Mouse (Mus musculus): ENCODE results near the gene Cwc25. TPM values are rescaled to one million over a fixed set of nuclear protein-coding genes. Genes with fewer than 3 reads are reported as not detected.

Gene Cwc25
- 7.0 and 7.1 TPM in 2 replicates for polyA plus RNA-seq (2021; fragmentation: Nextera tagmentation)
- long read RNA-seq, experiment 1, transcript Cwc25-201 (10 exons, 3,105 nt), result major isoform, 21 of 27 reads
- long read RNA-seq, experiment 1, partial matches to known transcripts, result 4 of 27 reads
- long read RNA-seq, experiment 1, other reads (novel, unspliced or antisense), result 1 of 27 reads
- long read RNA-seq, experiment 2, partial matches to known transcripts, result 12 of 17 reads
- long read RNA-seq, experiment 2, other reads (novel, unspliced or antisense), result 2 of 17 reads

DNA sequence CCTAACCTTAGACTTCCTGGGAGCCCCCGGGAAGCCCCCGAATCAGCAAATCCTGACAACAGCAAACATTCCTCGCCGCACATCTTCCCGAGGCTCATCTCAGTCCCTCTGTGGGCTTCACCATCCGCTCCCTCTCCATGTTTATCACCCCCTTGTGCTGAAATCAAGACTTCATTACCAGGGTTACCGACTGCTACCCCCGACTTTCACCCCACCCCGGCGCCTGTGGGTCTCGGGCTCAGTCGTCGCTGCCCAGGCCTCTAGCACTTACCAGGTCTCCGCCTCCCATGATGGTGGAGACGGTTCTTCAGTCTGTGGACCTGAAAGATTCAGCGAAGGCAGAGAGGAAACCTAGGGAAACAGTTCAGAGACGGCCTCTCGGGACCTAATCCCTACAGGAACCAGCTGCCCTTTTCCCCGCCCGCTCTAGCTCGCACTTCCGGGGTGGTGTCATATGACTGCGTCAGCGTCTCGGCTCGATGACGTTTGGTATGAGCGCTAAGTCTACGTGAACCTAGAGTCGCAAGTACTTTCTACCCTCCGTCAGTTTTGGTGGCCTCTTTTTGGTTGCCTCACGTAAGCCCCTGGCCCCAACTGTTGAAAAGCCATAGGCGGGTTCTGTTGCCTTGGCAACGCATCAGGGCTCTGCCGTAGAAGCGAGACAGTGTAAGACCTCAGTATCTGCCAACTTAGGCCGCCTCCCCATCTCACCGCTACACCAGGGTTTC is at the start of gene Cwc25:
TSS of gene Cwc25 (minus strand) at position 403 of the 728 bp plus-strand sequence.

DNA sequence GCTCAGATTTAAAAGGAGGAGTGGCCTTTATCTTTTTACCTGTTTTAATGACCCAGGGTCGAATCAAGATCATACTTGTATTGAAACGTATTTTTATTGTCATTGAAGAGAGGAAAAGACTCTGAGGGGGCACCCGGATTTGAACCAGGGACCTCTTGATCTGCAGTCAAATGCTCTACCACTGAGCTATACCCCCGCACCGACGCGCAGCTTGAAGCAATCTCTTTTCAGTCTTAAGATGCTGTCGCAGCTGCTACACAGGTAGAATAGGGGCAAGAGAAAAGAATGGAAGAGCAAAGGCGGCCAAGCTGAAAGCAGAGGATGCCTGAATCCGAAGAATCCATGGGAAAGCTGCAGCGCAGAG is 32.4 kb upstream of the Cwc25 start, which contains the start of gene Lasp1:
TSS of gene Lasp1 (plus strand) at position 219 of the 364 bp plus-strand sequence.

DNA sequence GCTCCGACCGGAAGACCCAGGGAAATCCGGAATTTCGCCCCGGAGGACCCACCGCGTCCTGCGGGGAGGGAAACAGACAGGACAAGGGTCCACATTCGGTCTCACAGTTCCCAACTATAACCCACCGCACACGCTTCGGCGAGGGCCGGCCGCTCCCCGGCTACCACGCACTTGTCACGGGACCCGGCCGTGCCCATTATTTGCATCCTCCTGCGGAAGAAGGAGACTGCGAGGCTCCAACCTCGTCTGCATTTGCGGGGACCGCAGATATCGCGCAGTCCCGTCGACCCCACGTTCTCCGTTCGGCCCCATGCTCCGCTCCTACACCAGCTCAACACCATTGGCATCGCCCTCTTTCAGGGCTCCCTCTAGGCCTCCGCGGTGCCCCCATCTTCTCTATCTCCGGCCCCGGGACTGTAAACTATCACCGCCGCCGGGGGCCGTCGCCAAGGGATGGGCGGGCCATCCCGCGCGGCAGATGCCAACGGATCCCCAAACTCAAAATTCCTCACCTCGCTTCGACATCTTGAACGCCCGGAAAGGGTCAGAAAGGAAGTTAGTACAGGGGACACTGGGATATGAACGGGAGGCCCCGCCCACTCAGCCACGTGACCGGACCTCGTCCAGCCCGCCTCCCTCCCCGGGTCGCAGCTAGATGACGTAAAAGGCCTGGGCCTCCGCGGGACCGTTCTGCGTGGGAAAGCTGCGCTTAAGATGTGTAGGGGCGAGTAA is 15.6 kb upstream of the Cwc25 start, which contains the start of gene Rpl23:
TSS of gene Rpl23 (minus strand) at position 606 of the 732 bp plus-strand sequence.

DNA sequence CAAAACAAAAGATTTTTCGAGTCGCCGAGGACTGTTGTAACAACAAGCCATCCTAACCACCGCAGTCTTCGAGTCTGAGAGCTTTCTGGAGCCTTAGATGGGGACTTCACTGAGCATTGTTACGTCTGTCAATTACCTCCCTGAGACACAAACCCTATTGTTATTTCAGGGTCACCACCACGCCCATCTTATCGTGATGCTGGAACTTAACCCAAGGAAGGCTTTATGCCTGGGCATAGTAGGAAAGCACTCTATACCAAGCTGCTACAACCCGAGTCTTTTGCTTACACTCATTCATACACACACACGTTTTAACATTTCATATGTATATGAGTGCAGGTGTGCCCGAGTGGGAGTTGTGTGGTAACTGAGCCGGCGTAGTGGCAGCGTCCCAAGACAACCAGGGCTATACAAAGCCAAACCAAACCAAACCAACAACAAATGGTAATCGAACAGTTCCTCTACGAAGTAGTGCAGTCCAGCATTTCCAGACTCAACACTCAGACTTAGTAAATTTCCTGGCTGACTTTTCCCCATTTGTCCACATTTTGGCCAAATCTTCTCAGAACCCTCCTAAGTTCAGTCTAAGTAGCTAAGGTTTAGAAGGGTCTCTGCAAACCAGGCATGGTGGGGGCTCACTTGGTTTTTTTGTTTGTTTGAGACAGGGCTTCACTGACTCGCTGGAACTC is 9.6 kb upstream of the Cwc25 start, which contains the start of gene 1700001P01Rik:
TSS of gene 1700001P01Rik (minus strand) at position 111 of the 689 bp plus-strand sequence.

GRCm38 (mm10) chr11:97744063-97744717 is 22.2 kb downstream of the Cwc25 start, which contains the start of gene Pip4k2b:
Pip4k2b (minus strand) TSS chr11:97744704.

GRCm38 (mm10) chr11:97703039-97703826 is 63.1 kb downstream of the Cwc25 start, which contains the start of gene Psmb3:
Psmb3 (plus strand) TSS chr11:97703399.

GRCm38 (mm10) chr11:97700003-97700745 is 66.2 kb downstream of the Cwc25 start, which contains the start of gene Pcgf2:
Pcgf2 (minus strand) TSS chr11:97700497.

Other genes starting within 250 kb of the Cwc25 start
- gene Srcin1, start 190.4 kb downstream of the Cwc25 start, polyA plus RNA-seq (2021; fragmentation: Nextera tagmentation), result 5.1 and 15.8 TPM in 2 replicates
- gene Epop, start 136.9 kb downstream of the Cwc25 start, polyA plus RNA-seq (2021; fragmentation: Nextera tagmentation), result 5.4 and 70.5 TPM in 2 replicates
- gene Mllt6, start 103.1 kb downstream of the Cwc25 start, polyA plus RNA-seq (2021; fragmentation: Nextera tagmentation), result 4.9 and 7.0 TPM in 2 replicates
- gene Cisd3, start 80.7 kb downstream of the Cwc25 start, polyA plus RNA-seq (2021; fragmentation: Nextera tagmentation), result 79.1 and 82.1 TPM in 2 replicates
- 3.4 and 5.3 TPM in 2 replicates for gene Pcgf2, start 66.1 kb downstream of the Cwc25 start, polyA plus RNA-seq (2021; fragmentation: Nextera tagmentation)
- gene Psmb3, start 63.2 kb downstream of the Cwc25 start, polyA plus RNA-seq (2021; fragmentation: Nextera tagmentation), result 369 and 399 TPM in 2 replicates
- 2.9 and 3.2 TPM in 2 replicates for gene Pip4k2b, start 21.9 kb downstream of the Cwc25 start, polyA plus RNA-seq (2021; fragmentation: Nextera tagmentation)
- gene 1700001P01Rik, start 9.4 kb upstream of the Cwc25 start, polyA plus RNA-seq (2021; fragmentation: Nextera tagmentation), result 0.40 TPM in 1 of 2 replicates, not detected in the other
- 578 and 861 TPM in 2 replicates for gene Rpl23, start 15.9 kb upstream of the Cwc25 start, polyA plus RNA-seq (2021; fragmentation: Nextera tagmentation)
- 49.7 and 74.1 TPM in 2 replicates for gene Lasp1, start 32.4 kb upstream of the Cwc25 start, polyA plus RNA-seq (2021; fragmentation: Nextera tagmentation)
- 92.0 and 101 TPM in 2 replicates for gene B230217C12Rik, start 74.2 kb upstream of the Cwc25 start, polyA plus RNA-seq (2021; fragmentation: Nextera tagmentation)
- gene Fbxo47, start 117.6 kb upstream of the Cwc25 start, polyA plus RNA-seq (2021; fragmentation: Nextera tagmentation), result 1.6 and 2.0 TPM in 2 replicates
- 22.9 and 30.2 TPM in 2 replicates for gene Plxdc1, start 219.9 kb upstream of the Cwc25 start, polyA plus RNA-seq (2021; fragmentation: Nextera tagmentation)
- gene Arl5c, start 229.6 kb upstream of the Cwc25 start, polyA plus RNA-seq (2021; fragmentation: Nextera tagmentation), result 7.6 and 9.7 TPM in 2 replicates